1 mouse cellular context compared by ENCODE assay signal in genomic region chr17:25400443-25400842, GRCm38 (mm10).
TF ChIP-seq lines count a peak whose summit lies in the region.

No protein-coding gene starts in this region.

TF ChIP-seq in CH12.LX, 34 proteins besides CTCF, POLR2A, EP300 and RAD21 (continued from another document):
- TF ChIP-seq USF1 (IDR thresholded peaks at IDR 0.05; ENCODE audit: low read depth, low read length) (no peak), CHD2 (IDR thresholded peaks at IDR 0.05; ENCODE audit: low read length) (no peak), MAFK (IDR thresholded peaks at IDR 0.05; ENCODE audit: insufficient replicate concordance, low read length) (no peak), RCOR1 (conservative IDR thresholded peaks at IDR 0.05; ENCODE audit: low read depth, low read length) (no peak), UBTF (IDR thresholded peaks at IDR 0.05; ENCODE audit: low read depth, low read length) (no peak), HCFC1 (IDR thresholded peaks at IDR 0.05; ENCODE audit: low read depth, low read length) (no peak)
